Mouse (Mus musculus): ENCODE measurements around the gene Fam161b. TPM values are rescaled to one million over a fixed set of nuclear protein-coding genes. Genes with fewer than 3 reads are reported as not detected.

Fam161b gene
- 2.0 and 3.0 TPM in 2 replicates for total RNA-seq (2021)
- long read RNA-seq, experiment 1, partial matches to known transcripts = 0 of 3 reads
- long read RNA-seq, experiment 1, other reads (novel, unspliced or antisense) = 0 of 3 reads
- long read RNA-seq, experiment 2, partial matches to known transcripts = 1 of 3 reads
- long read RNA-seq, experiment 2, other reads (novel, unspliced or antisense) = 0 of 3 reads

GRCm38 (mm10) chr12:84361555-84362489 is at the start of gene Fam161b, which contains the start of gene Coq6:
Gene Fam161b (minus strand): TSS chr12:84361833.
Gene Coq6 (plus strand): TSS chr12:84361657.
- peak; percentile 98 for DNase-seq

- peak; percentile 96 for DNase-seq
Measured at GRCm38 (mm10) chr12:84408819-84409507, 47.3 kb upstream of the Fam161b start, which contains the start of the genes Entpd5 and Bbof1. Gene Entpd5 (minus strand): TSS chr12:84409029. Gene Bbof1 (plus strand): TSS chr12:84409071.

GRCm38 (mm10) chr12:84407874-84408818 is 46.5 kb upstream of the Fam161b start:
- peak; percentile 43 for DNase-seq

GRCm38 (mm10) chr12:84407259-84407658 is 45.6 kb upstream of the Fam161b start:
- no peak for DNase-seq

- DNase-seq = no peak
Measured at GRCm38 (mm10) chr12:84404541-84404940, 42.9 kb upstream of the Fam161b start.

DNA sequence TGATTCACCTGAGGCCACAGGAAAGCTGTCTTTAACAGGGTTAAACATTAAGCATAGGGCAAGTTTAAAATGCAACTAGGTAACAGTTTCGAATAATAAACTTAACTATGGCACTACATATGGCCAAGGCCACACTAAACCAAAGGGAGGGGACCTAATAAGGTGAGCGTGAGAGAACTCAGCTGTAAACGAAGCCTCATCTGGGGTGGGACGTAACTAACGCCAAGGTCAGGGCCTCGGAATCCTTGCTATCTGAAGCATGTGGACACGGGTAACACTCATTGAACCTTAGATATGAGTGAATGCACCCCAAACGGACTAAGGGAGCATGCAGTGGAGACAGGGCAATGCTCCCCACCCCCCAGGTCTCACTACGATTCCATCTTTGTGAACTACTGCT is 41.3 kb upstream of the Fam161b start:
- no peak for DNase-seq

GRCm38 (mm10) chr12:84400653-84401052 is 39.0 kb upstream of the Fam161b start:
- peak; percentile 58 for DNase-seq

DNA sequence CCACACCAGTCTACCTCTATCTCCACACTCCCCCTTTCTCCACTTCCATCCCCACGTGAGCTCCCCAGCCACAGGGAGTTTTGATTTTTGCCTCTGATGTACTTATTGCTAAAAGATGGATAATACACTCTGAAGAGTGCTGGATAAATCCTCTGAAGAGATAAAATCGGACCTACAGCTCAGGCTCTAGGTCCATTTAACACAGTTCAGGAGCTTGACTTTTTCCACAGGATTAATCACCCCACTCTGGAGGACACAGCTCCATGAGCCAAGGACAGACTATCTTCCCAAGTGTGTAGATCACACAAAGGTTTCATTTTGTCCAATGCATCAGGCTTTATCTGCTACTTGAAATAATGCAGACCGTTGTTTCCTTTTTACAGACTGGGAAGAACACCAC is 38.4 kb upstream of the Fam161b start:
- DNase-seq = peak; percentile 36

DNA sequence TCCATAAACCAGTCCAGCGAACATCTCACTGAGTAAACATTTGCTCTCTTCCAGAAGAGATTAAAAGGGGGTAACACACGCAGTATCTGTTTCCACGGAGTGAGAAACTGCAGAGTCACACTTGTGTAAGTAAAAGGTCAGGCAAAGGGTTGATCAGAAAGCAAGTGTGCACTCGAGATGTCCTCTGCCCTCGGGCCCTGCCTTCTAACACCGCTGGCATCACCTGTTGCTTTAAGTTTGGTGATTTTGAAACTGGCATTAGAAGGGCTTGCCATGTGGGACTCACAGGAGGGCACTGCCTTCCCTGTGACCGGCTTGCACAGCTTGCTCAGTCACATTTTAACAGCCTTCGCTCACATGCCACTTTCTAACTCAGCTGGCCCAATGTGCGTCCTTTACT is 38.0 kb upstream of the Fam161b start:
- peak; percentile 31 for DNase-seq

- DNase-seq = peak; percentile 16
Measured at GRCm38 (mm10) chr12:84399135-84399534, 37.5 kb upstream of the Fam161b start.

DNA sequence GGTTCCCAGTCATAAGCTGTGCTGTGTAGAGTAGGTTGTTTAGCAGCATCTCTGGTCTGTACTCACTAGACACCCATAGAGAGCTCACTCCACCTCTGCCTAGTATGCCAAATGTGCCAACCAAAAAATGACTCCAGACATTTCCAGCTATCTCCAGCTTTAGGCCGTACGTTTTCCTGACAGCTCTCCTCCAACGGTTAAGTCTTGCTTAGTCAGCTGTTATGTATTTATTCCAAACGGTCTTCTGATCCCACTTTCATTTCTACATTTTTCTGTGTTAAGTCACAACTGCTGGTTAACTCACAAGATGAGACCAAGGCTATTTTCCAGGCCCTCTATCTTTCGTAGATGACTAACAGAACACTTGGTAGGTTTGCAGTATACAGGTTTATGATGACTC is 37.0 kb upstream of the Fam161b start:
- no peak for DNase-seq

DNA sequence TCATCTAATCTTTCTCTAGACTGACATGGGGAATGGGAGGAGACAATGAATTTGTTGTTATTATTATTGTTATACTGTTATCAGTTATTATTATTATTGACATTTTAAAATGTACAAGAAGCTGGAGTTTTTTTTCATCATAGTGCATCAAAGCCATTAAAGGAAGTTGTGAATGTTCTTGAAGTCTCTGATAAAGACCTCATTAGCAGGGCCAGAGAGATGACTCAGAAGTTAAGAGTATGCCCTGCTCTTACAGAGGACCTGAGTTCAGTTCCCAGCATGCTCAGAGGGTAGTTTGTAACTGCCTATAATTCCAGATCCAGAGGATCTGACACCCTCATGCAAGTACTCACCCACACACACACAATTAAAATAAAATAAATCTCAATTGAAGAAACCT is 36.1 kb upstream of the Fam161b start:
- no peak for DNase-seq

DNA sequence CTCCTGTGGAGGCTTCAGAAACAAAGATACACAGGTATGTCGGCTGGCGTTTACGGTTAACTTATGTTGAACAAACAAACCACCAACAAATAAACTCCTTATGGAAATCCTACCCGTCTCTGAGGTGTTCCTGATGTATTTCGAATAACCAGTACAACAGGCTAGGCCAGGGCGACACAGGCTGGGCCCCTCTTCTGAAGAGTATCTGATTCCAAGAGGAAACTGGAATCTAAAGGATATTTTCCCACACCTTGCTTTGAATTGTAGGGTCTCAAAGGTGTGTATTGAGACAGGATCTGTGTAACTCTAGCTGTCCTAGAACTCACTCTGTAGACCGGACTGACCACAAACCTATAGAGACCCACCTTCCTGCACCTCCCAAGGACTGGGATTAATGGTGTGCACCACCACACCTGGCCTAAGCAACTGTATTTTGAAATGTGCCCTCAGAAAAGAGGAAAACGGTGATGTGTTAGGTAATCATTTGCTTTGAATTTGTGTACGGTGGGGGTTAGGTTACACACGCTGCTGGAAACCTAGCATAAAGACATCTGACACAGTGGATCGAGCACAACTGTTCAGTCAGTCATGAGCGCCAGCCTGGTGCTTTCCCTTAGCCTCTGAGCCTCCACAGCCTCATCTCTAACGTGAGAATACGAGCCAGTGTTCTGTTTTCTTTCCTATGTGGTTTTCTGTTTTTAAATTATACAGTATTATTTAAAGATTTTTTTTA is 35.5 kb upstream of the Fam161b start:
- no peak for DNase-seq

GRCm38 (mm10) chr12:84393847-84394246 is 32.2 kb upstream of the Fam161b start:
- DNase-seq = no peak

DNA sequence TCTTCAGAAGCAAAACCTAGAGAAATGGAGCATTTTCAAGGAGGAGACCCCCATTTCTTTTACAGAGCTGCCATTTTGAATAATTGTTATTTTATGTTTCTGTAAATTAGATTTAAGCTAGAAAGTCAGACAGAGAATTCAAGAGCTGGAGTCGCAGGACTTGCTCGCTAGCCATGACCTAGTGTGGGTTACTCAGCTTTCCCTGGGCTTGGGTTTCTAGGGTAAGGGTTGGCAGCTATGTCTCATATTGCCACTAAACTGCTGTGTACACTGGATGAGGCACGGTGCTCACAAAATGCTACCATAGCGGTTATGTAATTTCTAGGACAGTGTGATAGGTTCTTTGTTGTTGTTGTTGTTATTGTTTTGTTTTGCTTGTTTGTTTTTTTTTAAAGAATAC is 31.0 kb upstream of the Fam161b start:
- no peak for DNase-seq

GRCm38 (mm10) chr12:84390336-84390735 is 28.7 kb upstream of the Fam161b start:
- DNase-seq = no peak

- DNase-seq = no peak
Measured at GRCm38 (mm10) chr12:84388774-84389400, 27.3 kb upstream of the Fam161b start.

DNA sequence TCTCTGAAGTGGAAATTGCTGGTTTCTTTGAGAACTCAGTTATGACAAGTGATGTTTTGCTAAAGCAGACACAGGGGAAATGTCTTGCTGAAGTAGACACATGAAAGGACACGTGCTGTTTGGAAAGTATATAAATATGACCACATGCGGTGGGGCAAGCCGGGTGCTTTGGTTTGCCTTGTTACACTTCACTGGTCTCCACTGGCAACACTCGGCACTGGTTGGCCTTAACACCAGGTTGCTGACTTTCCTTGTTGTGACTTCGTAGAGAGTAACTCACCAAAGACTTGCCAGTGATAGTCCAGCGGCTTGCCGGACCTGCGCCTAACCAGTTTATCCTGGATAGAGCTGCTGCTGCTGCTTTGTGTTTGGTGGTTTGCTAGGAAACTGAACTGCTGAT is 26.5 kb upstream of the Fam161b start:
- DNase-seq = no peak

DNA sequence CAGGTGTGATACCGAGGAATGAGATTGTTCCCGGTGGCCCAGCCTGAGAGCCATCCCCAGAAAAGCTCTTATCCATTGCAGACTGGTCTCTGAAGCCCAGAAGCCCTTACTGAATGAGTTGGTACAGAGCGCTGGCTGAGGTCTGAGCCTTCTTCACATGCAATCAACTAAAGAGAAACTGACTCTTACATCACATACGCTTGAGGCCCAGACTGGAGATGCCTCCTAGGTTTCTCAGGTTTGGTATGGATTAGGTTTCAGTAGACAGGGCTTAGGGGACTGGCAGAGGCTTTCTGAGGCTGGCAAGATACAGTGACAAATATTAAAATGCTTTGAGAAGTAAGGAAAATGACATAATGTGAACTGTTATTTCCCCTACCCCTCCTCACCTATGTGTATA is 23.8 kb upstream of the Fam161b start:
- DNase-seq = no peak

DNA sequence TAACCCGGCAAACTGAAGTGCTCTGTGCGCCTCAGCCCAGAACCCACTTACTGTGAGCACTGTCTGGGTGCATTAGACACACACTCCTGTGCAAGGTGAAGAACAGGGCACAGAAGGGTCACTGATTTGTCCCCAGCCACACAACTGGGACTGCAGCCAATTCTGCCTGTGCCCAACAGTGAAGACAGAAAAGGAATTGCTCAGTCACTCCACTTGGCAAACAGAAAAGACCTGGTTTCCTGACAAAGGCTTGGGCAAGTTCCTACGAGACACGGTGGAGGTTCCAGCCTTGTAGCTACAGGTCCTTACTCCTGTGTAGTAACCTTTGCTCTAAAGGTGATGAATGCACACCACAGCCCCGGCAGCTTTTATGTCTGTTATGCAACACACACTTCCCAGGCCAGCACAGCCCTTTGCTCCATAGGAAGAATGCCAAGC is 23.0 kb upstream of the Fam161b start:
- DNase-seq = peak; percentile 75

All from adrenal gland, postnatal 14 days (tissue).